In the genomic region with DNA sequence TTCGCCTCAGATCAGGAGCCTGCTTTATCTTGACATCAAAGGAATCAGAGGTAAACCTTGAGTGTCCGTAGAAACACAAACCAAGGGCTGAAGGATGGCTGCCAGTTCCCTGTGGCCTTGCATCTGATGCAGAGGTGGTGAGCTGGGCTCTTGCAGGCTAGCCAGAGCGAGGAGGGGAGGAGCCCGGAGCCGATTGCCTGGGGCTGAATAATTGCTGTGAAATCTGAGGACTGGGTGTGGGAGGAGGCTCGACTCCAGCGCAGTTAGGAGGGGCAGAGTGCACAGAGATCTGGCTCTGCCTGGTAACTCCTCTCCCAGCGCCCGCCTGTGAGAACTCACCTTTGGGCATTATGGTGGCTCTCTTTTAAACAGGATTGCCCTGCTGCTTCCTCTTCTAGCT, we compare ENCODE assay signal across 9 mouse cellular contexts. TPM values are rescaled to one million over a fixed set of nuclear protein-coding genes. Genes with fewer than 3 reads are reported as not detected.
DNase-seq lines count a peak whose midpoint lies in the region; ATAC-seq lines count a peak whose summit lies in the region.
"Had no signal": no experiment of that assay in that cellular context is flagged by ENCODE, and none has a peak within 500 bp of the region (broad histone marks: within the 10 kb centered on the region; RNA-seq: fewer than 3 reads in every experiment).

No protein-coding gene starts in this region.

- no peak overlapping the region for H3K4me3 ChIP-seq in forebrain, embryonic 16.5 days (replicated peaks; ENCODE audit: low read length)
- 0 out of 2 replicates have a peak overlapping the region, but pooled peaks have one; percentile 14 for H3K4me3 ChIP-seq in midbrain, embryonic 10.5 days

- DNase-seq in urinary bladder, postnatal 14 days (ENCODE audit: low spot score), result peak; percentile 74
- DNase-seq in urinary bladder, adult 2 months (ENCODE audit: low spot score), result no peak
- peak; percentile 32 for DNase-seq in kidney, adult 9 months
- DNase-seq in midbrain, embryonic 10.5 days (ENCODE audit: low spot score), result peak; percentile 72
- no peak for DNase-seq in right cerebral cortex, postnatal 14 days
- no peak for DNase-seq in layer of hippocampus, adult 9-10 months (ENCODE audit: low spot score)
- DNase-seq in cerebellum, postnatal 10 days, result no peak

- peak overlapping the region; percentile 15; the same call in 1 of the 2 replicates for H3K9ac ChIP-seq in forebrain, embryonic 16.5 days (replicated peaks; ENCODE audit: low read depth, low read length)
- H3K9ac ChIP-seq: liver, embryonic 14.5 days had no signal

- H3K4me2 ChIP-seq in forebrain, embryonic 16.5 days (ENCODE audit: low read length), result no peak overlapping the region

- H3K36me3 ChIP-seq in forebrain, embryonic 16.5 days (ENCODE audit: control insufficient read depth, insufficient read depth), result no peaks in the 10 kb centered on the region
- no peaks in the 10 kb centered on the region for H3K36me3 ChIP-seq in midbrain, embryonic 10.5 days

- H3K9me3 ChIP-seq in forebrain, embryonic 16.5 days (ENCODE audit: control insufficient read depth, low read length), result no peaks in the 10 kb centered on the region
- H3K9me3 ChIP-seq in midbrain, embryonic 10.5 days (replicated peaks), result no peaks in the 10 kb centered on the region

- WGBS in forebrain, embryonic 16.5 days, result 3% methylated on average over 9 of the region's 9 CpGs
- WGBS in midbrain, embryonic 10.5 days, result 8% methylated on average over 9 of the region's 9 CpGs

- no peak overlapping the region for H3K27ac ChIP-seq in forebrain, embryonic 16.5 days (ENCODE audit: low read length)
- H3K27ac ChIP-seq in midbrain, embryonic 10.5 days (replicated peaks), result no peak overlapping the region; the same call in 1 of the 2 replicates
- H3K27ac ChIP-seq: liver, embryonic 14.5 days had no signal

- H3K4me1 ChIP-seq in forebrain, embryonic 16.5 days (replicated peaks; ENCODE audit: control insufficient read depth, insufficient read depth, low read length), result peaks cover 16% of the 10 kb centered on the region
- peaks cover 31% of the 10 kb centered on the region for H3K4me1 ChIP-seq in midbrain, embryonic 10.5 days

- H3K27me3 ChIP-seq in forebrain, embryonic 16.5 days (replicated peaks; ENCODE audit: control insufficient read depth, insufficient read depth, low read length), result no peaks in the 10 kb centered on the region
- H3K27me3 ChIP-seq in midbrain, embryonic 10.5 days (ENCODE audit: low read depth, poor library complexity, severe bottlenecking), result peaks cover 11% of the 10 kb centered on the region

- peak; percentile 50; the same call in 1 of the 2 replicates for ATAC-seq in forebrain, embryonic 16.5 days

RNA-seq across cellular contexts. Expression of gene Anxa2, which starts 15.6 kb away (rescaled TPM):
- polyA plus RNA-seq in urinary bladder, adult 2 months (2012; rRNA removed), result 536 and 671 TPM in 2 replicates
- polyA plus RNA-seq in forebrain, embryonic 16.5 days (2015; fragmentation: Nextera tagmentation; extraction: Ambion mirVana), result 82.2 and 115 TPM in 2 replicates
- 133 and 178 TPM in 2 replicates for polyA plus RNA-seq in midbrain, embryonic 10.5 days (2016; fragmentation: Nextera tagmentation; extraction: Ambion mirVana)

Comparison
In these comparisons a context has a peak if more than half of its experiments do, and no peak if none do; other contexts are left out.
1. DNase-seq: peak in urinary bladder, postnatal 14 days (single experiment), kidney, adult 9 months (single experiment) and midbrain, embryonic 10.5 days (single experiment); none in urinary bladder, adult 2 months (single experiment), right cerebral cortex, postnatal 14 days (single experiment), layer of hippocampus, adult 9-10 months (single experiment) and cerebellum, postnatal 10 days (0 of 2).